Mouse (Mus musculus): ENCODE measurements around the gene Rlbp1.
A peak's percentile ranks its signal among the peaks of the same experiment; 100 is the strongest.

The Rlbp1 gene

DNA sequence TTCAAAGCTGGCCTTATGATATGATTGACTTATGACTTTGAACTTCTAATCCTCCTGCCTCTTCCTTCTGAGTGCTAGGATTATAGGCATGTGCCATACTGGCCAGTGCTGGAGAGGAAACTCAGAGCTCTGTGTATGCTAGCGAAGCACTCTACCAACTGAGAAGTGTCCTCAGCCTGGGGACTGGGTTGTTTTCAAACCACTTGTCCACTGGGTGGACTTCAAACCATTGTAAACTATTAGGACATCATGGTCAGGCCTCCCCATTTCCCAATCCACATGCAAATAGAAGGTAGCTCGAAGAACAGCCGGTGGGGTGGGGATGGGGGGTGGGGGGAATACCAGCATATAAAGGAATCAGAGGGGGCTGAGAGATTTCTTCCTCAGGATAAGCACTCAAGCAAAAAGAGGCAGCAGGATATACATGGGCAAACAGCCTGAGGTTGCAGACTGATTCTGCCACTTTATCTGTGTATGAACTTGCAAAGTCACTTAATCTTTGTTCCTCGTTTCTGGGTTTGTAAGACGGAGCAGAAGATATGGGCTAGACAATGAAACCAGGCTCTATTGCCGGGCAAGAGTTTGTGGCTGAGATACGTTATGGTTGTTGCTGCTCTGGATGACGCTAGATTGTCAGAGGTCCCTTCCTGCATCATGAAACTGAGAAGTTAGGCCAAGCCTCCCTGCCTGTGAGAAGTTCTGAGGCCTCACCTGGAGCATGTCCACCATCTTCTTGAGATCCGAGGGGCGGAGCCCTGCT lies 10.2 kb downstream of the Rlbp1 start:
- DNase-seq (ENCODE audit: low spot score), result no peak

GRCm38 (mm10) chr7:79375594-79375993 lies 11.3 kb downstream of the Rlbp1 start:
- no peak for DNase-seq (ENCODE audit: low spot score)

DNA sequence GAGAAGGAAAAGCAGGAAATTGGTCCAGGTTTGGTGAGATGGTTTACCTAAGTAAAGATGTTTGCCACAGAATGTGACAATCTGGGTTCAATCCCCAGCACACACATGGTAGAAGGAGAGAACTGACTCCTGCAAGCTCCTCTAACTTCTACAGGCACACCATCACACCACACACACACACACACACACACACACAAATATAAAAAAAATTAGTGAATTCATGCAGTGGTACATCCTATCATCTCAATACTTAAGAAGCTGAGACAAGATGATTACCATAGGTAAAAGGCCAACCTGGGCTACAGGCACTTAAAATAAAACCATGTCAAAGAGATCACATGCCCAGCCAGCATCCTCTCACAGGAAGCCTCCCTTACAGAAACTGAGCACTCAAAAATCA lies 12.8 kb downstream of the Rlbp1 start:
- no peak for DNase-seq (ENCODE audit: low spot score)

- DNase-seq (ENCODE audit: low spot score), result peak; percentile 28
These were observed 15.4 kb downstream of the Rlbp1 start for GRCm38 (mm10) chr7:79371321-79371879.

GRCm38 (mm10) chr7:79369416-79369815 lies 17.4 kb downstream of the Rlbp1 start:
- DNase-seq (ENCODE audit: low spot score), result no peak

DNA sequence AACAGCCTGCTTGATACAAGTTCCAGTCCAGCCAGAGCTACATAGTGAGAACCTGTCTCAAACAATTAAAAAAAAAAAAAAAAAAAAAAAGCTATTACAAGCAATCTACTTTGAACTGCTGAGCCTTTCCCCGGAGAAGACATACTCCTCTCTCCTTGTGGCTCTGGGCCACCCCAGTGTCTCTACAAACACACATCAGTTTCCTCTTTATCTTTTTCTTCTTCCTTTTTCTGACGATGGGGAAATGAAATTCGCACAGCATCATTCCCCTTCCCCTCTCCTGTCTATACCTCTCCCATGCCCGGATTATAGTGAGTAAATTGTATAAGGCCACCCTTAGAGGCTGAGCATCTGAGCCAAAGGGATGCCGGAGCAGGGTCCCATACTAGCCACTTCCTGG lies 18.2 kb downstream of the Rlbp1 start:
- no peak for DNase-seq (ENCODE audit: low spot score)

GRCm38 (mm10) chr7:79363370-79364043 lies 23.3 kb downstream of the Rlbp1 start:
- no peak for DNase-seq (ENCODE audit: low spot score)

GRCm38 (mm10) chr7:79362830-79363229 lies 24.0 kb downstream of the Rlbp1 start:
- DNase-seq (ENCODE audit: low spot score), result no peak

DNA sequence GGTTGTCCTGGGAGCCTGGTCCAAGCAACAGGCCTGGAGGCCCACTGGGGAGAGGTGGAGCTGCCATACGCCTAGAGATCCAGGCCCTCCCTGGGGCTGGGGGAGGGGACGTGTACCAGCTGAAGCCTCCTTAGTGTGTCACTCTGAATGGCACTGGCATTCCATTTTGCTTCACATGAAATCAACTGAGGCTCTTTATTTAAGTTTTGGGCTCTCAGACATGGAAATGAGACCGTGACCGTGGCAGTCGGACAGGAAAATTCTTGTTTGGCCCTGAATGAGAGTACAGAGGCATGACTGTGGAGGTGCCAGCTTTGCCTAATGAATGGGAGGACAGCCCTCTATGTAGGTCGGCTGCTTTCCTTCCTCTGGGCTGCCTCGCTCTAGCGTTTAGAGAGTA lies 24.6 kb downstream of the Rlbp1 start:
- no peak for DNase-seq (ENCODE audit: low spot score)

DNA sequence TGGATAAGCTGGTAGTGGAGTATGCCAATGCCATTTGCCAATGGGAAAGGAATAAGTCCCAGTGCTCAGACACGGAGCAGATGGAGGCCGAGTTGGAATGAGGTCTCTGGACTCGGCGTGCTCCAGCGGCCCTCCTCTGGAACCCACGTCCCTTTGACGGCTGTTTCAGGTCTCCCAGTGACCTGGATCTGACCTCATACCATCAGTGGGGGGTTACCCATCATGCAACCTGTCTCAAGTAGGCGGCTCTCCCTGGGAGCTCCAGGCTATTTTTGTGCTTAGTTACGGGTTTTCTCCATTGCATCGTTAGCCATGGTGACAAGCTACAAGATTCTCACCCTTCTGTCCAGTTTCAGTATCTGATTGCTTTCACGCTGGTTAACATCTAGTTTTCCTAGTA lies 26.8 kb downstream of the Rlbp1 start:
- no peak for DNase-seq (ENCODE audit: low spot score)

GRCm38 (mm10) chr7:79359183-79359435 lies 27.7 kb downstream of the Rlbp1 start:
- no peak for DNase-seq (ENCODE audit: low spot score)

DNA sequence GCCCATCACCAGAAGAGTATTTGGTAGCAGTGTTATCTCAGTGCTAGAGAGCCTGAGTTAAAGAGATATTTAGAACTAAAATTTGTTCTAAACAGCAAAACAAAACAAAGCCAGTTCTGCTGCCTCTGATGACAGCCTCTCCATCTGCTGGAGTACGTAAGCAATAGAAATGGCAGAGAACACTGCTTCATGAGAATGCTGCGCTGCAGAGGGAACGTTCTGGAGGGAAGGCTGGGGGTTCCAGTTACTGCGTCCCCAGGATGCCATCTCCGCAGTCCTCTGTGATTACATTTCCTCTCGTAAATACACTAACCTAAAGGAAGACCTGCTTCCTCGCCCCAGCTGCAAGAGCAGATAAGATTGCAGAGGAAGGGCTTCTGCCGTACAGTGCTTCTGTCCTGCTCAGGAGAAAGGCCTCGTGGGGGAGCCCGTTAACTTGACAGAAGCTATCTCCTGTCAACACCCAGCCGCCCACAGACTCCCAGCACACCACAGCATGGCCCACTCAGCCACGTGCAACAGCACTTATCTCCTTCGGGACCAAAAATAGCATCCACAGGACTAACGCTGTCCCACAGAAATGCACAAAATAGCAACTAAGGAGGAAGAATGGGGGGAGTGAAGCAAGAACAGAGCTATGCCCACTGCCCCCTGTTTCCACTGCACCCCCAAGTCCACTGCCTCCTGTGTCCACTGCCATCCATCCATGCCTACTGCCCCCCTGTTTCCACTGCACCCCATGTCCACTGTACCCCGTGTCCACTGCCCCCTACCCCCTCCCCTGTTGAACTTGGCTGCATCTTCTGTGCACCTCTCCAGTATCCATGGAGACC lies 28.3 kb downstream of the Rlbp1 start:
- DNase-seq (ENCODE audit: low spot score), result no peak

DNA sequence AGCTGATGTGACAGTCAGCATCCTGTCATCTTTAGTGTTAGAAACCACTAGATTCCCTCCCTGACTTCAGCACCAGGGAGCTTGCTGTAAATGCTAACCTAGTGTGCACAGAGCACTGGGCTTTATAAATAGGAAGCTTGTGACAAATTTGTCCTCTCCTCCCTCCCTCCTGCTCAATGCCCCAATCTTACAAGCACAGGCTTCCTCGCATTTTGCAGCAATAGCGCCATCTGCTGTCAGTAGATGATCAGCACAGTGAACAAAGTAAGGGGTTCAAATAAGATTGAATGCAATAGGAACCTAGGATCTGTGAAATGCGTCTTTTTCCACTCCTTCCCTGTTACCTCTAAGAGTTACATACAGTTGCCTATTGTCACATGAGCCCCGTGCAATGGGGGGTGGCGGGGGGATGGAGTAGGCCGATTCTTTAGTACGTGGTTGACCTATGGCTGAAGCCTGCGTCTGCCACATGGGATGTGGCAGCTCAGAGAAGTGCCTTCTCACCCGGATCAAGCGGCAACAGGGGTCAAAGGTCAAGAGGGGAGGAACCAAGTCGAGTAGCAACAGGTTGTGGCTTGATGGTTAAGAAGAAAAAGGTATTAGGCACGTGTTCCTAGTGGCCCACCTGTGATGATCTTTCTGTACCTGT lies 37.0 kb downstream of the Rlbp1 start:
- no peak for DNase-seq (ENCODE audit: low spot score)

DNA sequence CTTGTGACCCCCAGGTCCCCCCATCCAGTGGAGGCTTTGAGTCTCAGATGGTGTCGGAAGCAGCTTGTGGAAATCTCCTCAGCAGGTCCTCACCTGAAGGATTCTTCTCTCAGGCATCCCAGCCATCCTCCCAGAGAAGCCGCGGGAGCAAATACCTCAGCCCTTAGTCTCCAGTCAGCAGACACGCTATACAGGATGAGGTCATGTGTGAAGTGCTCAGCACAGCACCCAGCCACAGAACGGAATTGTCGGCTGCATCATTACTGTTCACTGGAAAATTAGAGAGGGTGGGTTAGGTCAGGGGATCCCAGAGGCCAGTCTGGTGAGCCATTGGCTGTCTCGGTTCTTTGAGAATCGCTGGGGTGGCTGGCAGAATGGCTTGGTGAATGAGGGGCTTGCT lies 38.0 kb downstream of the Rlbp1 start:
- no peak for DNase-seq (ENCODE audit: low spot score)

DNA sequence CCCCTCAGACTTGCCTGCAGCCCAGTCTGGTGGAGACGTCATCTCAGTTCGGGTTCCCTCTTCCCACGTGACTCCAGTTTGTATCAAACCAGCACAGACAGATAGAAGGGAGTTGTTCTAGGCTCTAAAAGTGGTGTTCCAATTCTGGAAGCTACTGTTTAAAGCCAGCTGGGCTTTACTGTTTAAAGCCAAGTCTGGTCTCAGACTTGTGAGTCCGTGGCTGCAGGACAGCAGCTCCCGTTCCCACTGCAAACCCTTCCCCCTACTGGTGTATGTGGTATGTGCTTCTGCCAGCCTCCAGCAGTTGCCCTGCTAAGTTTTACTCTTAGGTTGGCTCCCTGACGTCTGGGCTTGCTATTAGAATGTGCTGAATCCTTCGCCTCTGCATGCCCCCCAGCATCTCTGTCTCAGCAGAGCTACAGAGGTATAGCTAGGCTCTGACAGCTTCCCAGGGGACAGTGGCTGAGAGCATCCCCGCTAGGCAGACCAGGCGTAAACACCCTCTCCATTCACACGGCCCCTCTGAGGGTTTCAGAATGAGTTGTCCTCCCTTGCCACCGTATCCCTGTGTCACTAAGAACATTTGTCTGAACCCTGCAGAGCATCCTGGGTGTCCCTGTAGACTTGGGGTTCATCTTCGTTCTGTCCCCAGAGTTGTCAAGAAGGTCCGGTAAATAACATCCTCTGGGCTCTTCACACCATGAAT lies 39.6 kb downstream of the Rlbp1 start:
- no peak for DNase-seq (ENCODE audit: low spot score)

GRCm38 (mm10) chr7:79346555-79347075 lies 40.2 kb downstream of the Rlbp1 start:
- DNase-seq (ENCODE audit: low spot score), result no peak

- no peak for DNase-seq (ENCODE audit: low spot score)
These were observed 40.9 kb downstream of the Rlbp1 start for GRCm38 (mm10) chr7:79345902-79346301.

- no peak for DNase-seq (ENCODE audit: low spot score)
These were observed 50.4 kb downstream of the Rlbp1 start for GRCm38 (mm10) chr7:79336362-79336910.

GRCm38 (mm10) chr7:79333419-79333818 lies 53.4 kb downstream of the Rlbp1 start:
- DNase-seq (ENCODE audit: low spot score), result no peak

GRCm38 (mm10) chr7:79331197-79331596 lies 55.7 kb downstream of the Rlbp1 start:
- no peak for DNase-seq (ENCODE audit: low spot score)

DNA sequence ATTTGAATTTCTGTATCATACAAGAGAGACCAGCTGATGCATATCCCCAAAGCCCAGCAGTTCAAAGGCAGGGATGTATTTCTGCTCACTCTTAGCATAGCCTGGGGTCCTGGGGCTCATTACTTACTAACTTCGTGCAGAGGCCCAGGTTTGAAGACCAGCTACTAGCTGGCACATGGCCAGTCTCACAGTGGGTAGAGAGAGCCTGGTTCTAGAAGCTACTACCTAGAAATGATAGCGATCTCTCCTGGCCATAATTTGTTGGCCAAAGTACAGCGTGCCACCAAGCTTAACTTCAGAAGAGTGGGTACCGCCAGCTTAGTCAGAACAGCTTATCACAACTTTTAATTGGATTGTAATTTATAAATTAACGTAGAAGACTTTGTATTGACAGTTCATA lies 58.1 kb downstream of the Rlbp1 start:
- no peak for DNase-seq (ENCODE audit: low spot score)

Data from ovary, adult 18-20 months (tissue).